Mouse (Mus musculus): Measurements from ENCODE around the gene Lrrc74a. TPM values are rescaled to one million over a fixed set of nuclear protein-coding genes. Genes with fewer than 3 reads are reported as not detected.
A peak's percentile ranks its signal among the peaks of the same experiment; 100 is the strongest.

Lrrc74a gene
- polyA plus RNA-seq, 1 experiment from 2014 or later = not detected

GRCm38 (mm10) chr12:86798773-86799540, 64.8 kb downstream of the Lrrc74a start:
- H3K4me3 ChIP-seq (ENCODE audit: low read depth, low read length) = no peak overlapping the region
- no peaks in the 10 kb centered on the region for H3K36me3 ChIP-seq (ENCODE audit: control insufficient read depth, insufficient read depth, low read length)
- TF ChIP-seq CTCF (IDR thresholded peaks at IDR 0.05; ENCODE audit: low read depth) (peak; percentile 97), EP300 (optimal IDR thresholded peaks at IDR 0.05) (no peak)
- peak; percentile 87 for DNase-seq (ENCODE audit: low spot score)
- no peaks in the 10 kb centered on the region for H3K9me3 ChIP-seq (ENCODE audit: control insufficient read depth, low read length)
- H3K27ac ChIP-seq (replicated peaks) = peak overlapping the region; percentile 77
- H3K9ac ChIP-seq (ENCODE audit: low read length) = peak overlapping the region; percentile 31; the same call in 1 of the 2 replicates
- ATAC-seq (ENCODE audit: low FRiP score, low TSS enrichment) = no peak
- WGBS = 19% methylated on average over 14 of the region's 14 CpGs
- no peak overlapping the region for H3K4me2 ChIP-seq (replicated peaks; ENCODE audit: low read depth)
- H3K27me3 ChIP-seq (ENCODE audit: control insufficient read depth, insufficient read depth, low read length) = no peaks in the 10 kb centered on the region
- H3K4me1 ChIP-seq (replicated peaks; ENCODE audit: control insufficient read depth, insufficient read depth) = peaks cover 13% of the 10 kb centered on the region

GRCm38 (mm10) chr12:86799786-86800185, 65.6 kb downstream of the Lrrc74a start:
- H3K36me3 ChIP-seq (ENCODE audit: control insufficient read depth, insufficient read depth, low read length) = no peaks in the 10 kb centered on the region
- no peaks in the 10 kb centered on the region for H3K9me3 ChIP-seq (ENCODE audit: control insufficient read depth, low read length)
- H3K4me2 ChIP-seq (replicated peaks; ENCODE audit: low read depth) = no peak overlapping the region
- TF ChIP-seq CTCF (IDR thresholded peaks at IDR 0.05; ENCODE audit: low read depth) (no peak), EP300 (optimal IDR thresholded peaks at IDR 0.05) (no peak)
- peaks cover 13% of the 10 kb centered on the region for H3K4me1 ChIP-seq (replicated peaks; ENCODE audit: control insufficient read depth, insufficient read depth)
- H3K4me3 ChIP-seq (ENCODE audit: low read depth, low read length) = no peak overlapping the region
- DNase-seq (ENCODE audit: low spot score) (no peak), ATAC-seq (ENCODE audit: low FRiP score, low TSS enrichment) (no peak)
- 79% methylated on average over 7 of the region's 7 CpGs for WGBS
- peak overlapping the region; percentile 49; the same call in 1 of the 2 replicates for H3K27ac ChIP-seq (replicated peaks)
- no peaks in the 10 kb centered on the region for H3K27me3 ChIP-seq (ENCODE audit: control insufficient read depth, insufficient read depth, low read length)
- H3K9ac ChIP-seq (ENCODE audit: low read length) = no peak overlapping the region

- H3K9ac ChIP-seq (ENCODE audit: low read length) = peak overlapping the region; percentile 2; the same call in 1 of the 2 replicates
Observed at GRCm38 (mm10) chr12:86800336-86800735, 66.2 kb downstream of the Lrrc74a start.

DNA sequence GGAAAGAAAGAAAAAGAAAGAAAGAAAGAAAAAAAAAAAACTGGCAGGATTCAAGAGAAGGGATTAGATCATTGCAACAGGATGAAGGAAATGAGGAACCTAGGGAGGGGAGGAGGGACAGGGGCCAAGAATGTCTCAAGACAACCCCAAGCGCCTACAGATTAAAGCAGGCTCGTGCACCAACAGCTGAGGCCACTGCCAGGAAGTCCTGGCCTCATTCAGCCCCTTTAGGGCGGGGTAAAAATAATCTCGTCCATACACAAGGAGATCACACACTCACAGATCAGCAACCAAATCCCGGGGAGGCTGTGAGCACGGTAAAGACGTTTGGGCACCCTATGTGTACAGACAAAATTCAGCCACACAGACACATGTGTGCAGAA, 66.6 kb downstream of the Lrrc74a start:
- H3K36me3 ChIP-seq (ENCODE audit: control insufficient read depth, insufficient read depth, low read length) = no peaks in the 10 kb centered on the region
- H3K9me3 ChIP-seq (ENCODE audit: control insufficient read depth, low read length) = no peaks in the 10 kb centered on the region
- peaks cover 13% of the 10 kb centered on the region for H3K4me1 ChIP-seq (replicated peaks; ENCODE audit: control insufficient read depth, insufficient read depth)
- WGBS = under 1% methylated on average over 7 of the region's 7 CpGs
- ATAC-seq (ENCODE audit: low FRiP score, low TSS enrichment) = peak; percentile 64
- peak overlapping the region; percentile 2; the same call in 1 of the 2 replicates for H3K9ac ChIP-seq (ENCODE audit: low read length)
- peak overlapping the region; percentile 97 for H3K27ac ChIP-seq (replicated peaks)
- peak overlapping the region; percentile 10; the same call in 1 of the 2 replicates for H3K4me3 ChIP-seq (ENCODE audit: low read depth, low read length)
- no peak for TF ChIP-seq EP300 (optimal IDR thresholded peaks at IDR 0.05)
- TF ChIP-seq CTCF (IDR thresholded peaks at IDR 0.05; ENCODE audit: low read depth) = no peak
- H3K27me3 ChIP-seq (ENCODE audit: control insufficient read depth, insufficient read depth, low read length) = no peaks in the 10 kb centered on the region
- no peak for DNase-seq (ENCODE audit: low spot score)
- peak overlapping the region; percentile 50 for H3K4me2 ChIP-seq (replicated peaks; ENCODE audit: low read depth)

More at GRCm38 (mm10) chr12:86800336-86800735, 66.2 kb downstream of the Lrrc74a start:
- no peaks in the 10 kb centered on the region for H3K27me3 ChIP-seq (ENCODE audit: control insufficient read depth, insufficient read depth, low read length)
- DNase-seq (ENCODE audit: low spot score) (no peak), ATAC-seq (ENCODE audit: low FRiP score, low TSS enrichment) (no peak)
- no peaks in the 10 kb centered on the region for H3K36me3 ChIP-seq (ENCODE audit: control insufficient read depth, insufficient read depth, low read length)
- no peak overlapping the region for H3K4me3 ChIP-seq (ENCODE audit: low read depth, low read length)
- 38% methylated on average over 4 of the region's 4 CpGs for WGBS
- H3K4me1 ChIP-seq (replicated peaks; ENCODE audit: control insufficient read depth, insufficient read depth) = peaks cover 13% of the 10 kb centered on the region
- H3K27ac ChIP-seq (replicated peaks) = peak overlapping the region; percentile 97
- no peaks in the 10 kb centered on the region for H3K9me3 ChIP-seq (ENCODE audit: control insufficient read depth, low read length)
- no peak overlapping the region; the same call in 1 of the 2 replicates for H3K4me2 ChIP-seq (replicated peaks; ENCODE audit: low read depth)
- TF ChIP-seq CTCF (IDR thresholded peaks at IDR 0.05; ENCODE audit: low read depth) = no peak
- TF ChIP-seq EP300 (optimal IDR thresholded peaks at IDR 0.05) = no peak

- DNase-seq (ENCODE audit: low spot score) = peak; percentile 91
- Histone ChIP-seq H3K4me1 (replicated peaks; ENCODE audit: control insufficient read depth, insufficient read depth) (peaks cover 19% of the 10 kb centered on the region), H3K36me3 (ENCODE audit: control insufficient read depth, insufficient read depth, low read length) (no peaks in the 10 kb centered on the region), H3K9ac (ENCODE audit: low read length) (peak overlapping the region; percentile 56), H3K9me3 (ENCODE audit: control insufficient read depth, low read length) (no peaks in the 10 kb centered on the region), H3K27ac (replicated peaks) (peak overlapping the region; percentile 97), H3K27me3 (ENCODE audit: control insufficient read depth, insufficient read depth, low read length) (no peaks in the 10 kb centered on the region), H3K4me2 (replicated peaks; ENCODE audit: low read depth) (peak overlapping the region; percentile 50), H3K4me3 (ENCODE audit: low read depth, low read length) (peak overlapping the region; percentile 10; the same call in 1 of the 2 replicates)
- 2% methylated on average over 23 of the region's 23 CpGs for WGBS
- peak; percentile 87 for ATAC-seq (ENCODE audit: low FRiP score, low TSS enrichment)
- TF ChIP-seq EP300 (optimal IDR thresholded peaks at IDR 0.05) = peak; percentile 89
- no peak for TF ChIP-seq CTCF (IDR thresholded peaks at IDR 0.05; ENCODE audit: low read depth)
Observed at GRCm38 (mm10) chr12:86801148-86802004, 67.2 kb downstream of the Lrrc74a start.

Data from stomach, postnatal 0 days (tissue).